Mouse (Mus musculus) brain, embryonic 14.5 days (tissue): ENCODE data around the gene Epb41.

Experiments used
- CTCF ChIP-seq: fragments of 200-500 bp; IDR thresholded peaks from 2 replicates; pipeline ENCODE4 v1.5.1; 2012; ENCODE audit warnings: inconsistent platforms, mild to moderate bottlenecking, moderate library complexity, borderline replicate concordance; ENCODE audit not compliant: insufficient read depth, insufficient read length; ENCODE audit errors: extremely low read depth
- POLR2A ChIP-seq: fragments of 200-500 bp; IDR thresholded peaks from 2 replicates; pipeline ENCODE4 v1.6.1; 2012; ENCODE audit warnings: mild to moderate bottlenecking, inconsistent platforms, borderline replicate concordance; ENCODE audit not compliant: poor library complexity, insufficient read depth, insufficient read length, severe bottlenecking; ENCODE audit errors: extremely low read depth

DNA sequence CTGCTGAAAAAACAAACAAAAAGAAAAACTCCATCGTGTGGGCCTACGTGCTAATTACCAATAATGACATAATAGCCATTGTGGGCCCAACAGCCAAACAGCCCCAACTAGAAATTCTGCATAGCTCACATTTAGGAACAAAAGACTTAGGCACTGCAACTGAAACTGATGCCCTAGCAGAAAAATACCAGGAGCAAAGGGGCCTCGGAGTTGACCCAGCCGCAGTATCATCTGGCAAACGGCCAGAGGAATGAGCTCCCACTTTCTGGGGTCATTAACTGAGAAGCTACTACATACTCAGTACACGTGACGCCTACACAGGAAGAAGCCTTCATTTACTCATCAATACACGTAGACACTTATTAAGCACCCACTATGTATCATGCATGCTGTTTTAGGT is 12.8 kb downstream of the Epb41 start:
- TF ChIP-seq CTCF (no peak), POLR2A (no peak)
